Mouse (Mus musculus): ENCODE results near the gene Ube2m.

DNA sequence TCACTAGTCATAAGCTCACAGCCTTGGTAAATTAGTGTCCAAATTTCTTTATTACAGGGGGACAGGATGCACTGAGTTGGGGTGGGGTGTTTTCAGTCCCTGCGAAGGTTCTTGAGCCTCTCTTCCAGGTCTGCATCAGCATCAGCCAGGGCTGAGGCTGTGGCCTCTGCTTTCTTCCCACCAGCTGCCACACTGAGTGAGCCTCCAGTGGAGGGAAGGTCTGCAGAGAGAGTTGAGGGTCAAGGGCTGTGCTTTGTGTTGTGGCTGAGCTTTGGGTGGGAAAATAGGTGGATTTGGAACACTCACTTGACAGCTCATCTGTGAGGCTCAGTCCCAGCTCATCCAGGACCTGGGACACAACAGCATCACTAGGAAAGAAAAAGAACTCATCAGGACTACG lies 6.1 kb downstream of the Ube2m start:
- TF ChIP-seq GATA1 (IDR thresholded peaks at IDR 0.05; ENCODE audit: low read length), result no peak
- no peak for TF ChIP-seq TAL1 (IDR thresholded peaks at IDR 0.05; ENCODE audit: low read length)
